Mouse (Mus musculus): ENCODE data around the gene Pde11a.

Gene Pde11a

GRCm38 (mm10) chr2:76088844-76089243 is 249.7 kb downstream of the Pde11a start:
- DNase-seq (ENCODE audit: low spot score): no peak

GRCm38 (mm10) chr2:76088413-76088812 is 250.2 kb downstream of the Pde11a start:
- DNase-seq (ENCODE audit: low spot score): no peak

- no peak for DNase-seq (ENCODE audit: low spot score)
Observed at GRCm38 (mm10) chr2:76087170-76087569, 251.4 kb downstream of the Pde11a start.

- no peak for DNase-seq (ENCODE audit: low spot score)
Observed at GRCm38 (mm10) chr2:76084982-76085381, 253.6 kb downstream of the Pde11a start.

GRCm38 (mm10) chr2:76083901-76084300 is 254.7 kb downstream of the Pde11a start:
- DNase-seq (ENCODE audit: low spot score): no peak

GRCm38 (mm10) chr2:76083396-76083795 is 255.2 kb downstream of the Pde11a start:
- no peak for DNase-seq (ENCODE audit: low spot score)

GRCm38 (mm10) chr2:76081991-76082390 is 256.6 kb downstream of the Pde11a start:
- no peak for DNase-seq (ENCODE audit: low spot score)

- no peak for DNase-seq (ENCODE audit: low spot score)
Observed at GRCm38 (mm10) chr2:76080549-76080948, 258.0 kb downstream of the Pde11a start.

- no peak for DNase-seq (ENCODE audit: low spot score)
Observed at GRCm38 (mm10) chr2:76076838-76077237, 261.7 kb downstream of the Pde11a start.

- no peak for DNase-seq (ENCODE audit: low spot score)
Observed at GRCm38 (mm10) chr2:76076047-76076446, 262.5 kb downstream of the Pde11a start.

- no peak for DNase-seq (ENCODE audit: low spot score)
Observed at GRCm38 (mm10) chr2:76073079-76073478, 265.5 kb downstream of the Pde11a start.

- DNase-seq (ENCODE audit: low spot score): peak; percentile 24
Observed at GRCm38 (mm10) chr2:76070432-76071306, 267.9 kb downstream of the Pde11a start.

GRCm38 (mm10) chr2:76069238-76069637 is 269.3 kb downstream of the Pde11a start:
- DNase-seq (ENCODE audit: low spot score): no peak

GRCm38 (mm10) chr2:76068155-76068554 is 270.4 kb downstream of the Pde11a start:
- DNase-seq (ENCODE audit: low spot score): no peak

- DNase-seq (ENCODE audit: low spot score): no peak
Observed at GRCm38 (mm10) chr2:76067144-76067543, 271.4 kb downstream of the Pde11a start.

GRCm38 (mm10) chr2:76065292-76065691 is 273.3 kb downstream of the Pde11a start:
- DNase-seq (ENCODE audit: low spot score): no peak

GRCm38 (mm10) chr2:76064078-76064477 is 274.5 kb downstream of the Pde11a start:
- DNase-seq (ENCODE audit: low spot score): no peak

GRCm38 (mm10) chr2:76060207-76060606 is 278.4 kb downstream of the Pde11a start:
- DNase-seq (ENCODE audit: low spot score): no peak

GRCm38 (mm10) chr2:76059595-76059994 is 279.0 kb downstream of the Pde11a start:
- DNase-seq (ENCODE audit: low spot score): no peak

- DNase-seq (ENCODE audit: low spot score): no peak
Observed at GRCm38 (mm10) chr2:76058661-76059467, 279.7 kb downstream of the Pde11a start.

- DNase-seq (ENCODE audit: low spot score): no peak
Observed at GRCm38 (mm10) chr2:76057555-76057954, 281.0 kb downstream of the Pde11a start.

- DNase-seq (ENCODE audit: low spot score): no peak
Observed at GRCm38 (mm10) chr2:76053748-76054331, 284.7 kb downstream of the Pde11a start.

All from c-Kit-positive CD71-positive TER-119-positive erythroid progenitor cells, embryonic 14.5 days (primary cell).